Mouse (Mus musculus) ES-E14 (cell line): ENCODE results near the gene Akap7. TPM values are rescaled to one million over a fixed set of nuclear protein-coding genes. Genes with fewer than 3 reads are reported as not detected.

Experiments
- DNase-seq: peaks from one replicate; pipeline ENCODE4 v3.0.0-alpha.2; 2013; ENCODE audit warnings: low read depth, low spot score
- H3K27ac ChIP-seq: 2 replicates; pipeline ENCODE4 v1.5.1; 2012; ENCODE audit warnings: low read depth, mild to moderate bottlenecking, low read length, moderate library complexity, mixed read lengths; ENCODE audit not compliant: poor library complexity, insufficient read depth, severe bottlenecking
- H3K36me3 ChIP-seq: 2 replicates; pipeline ENCODE4 v1.6.1; 2012; ENCODE audit warnings: mild to moderate bottlenecking, low read length, moderate library complexity, mixed read lengths; ENCODE audit not compliant: control insufficient read depth, poor library complexity, insufficient read depth, severe bottlenecking
- H3K4me1 ChIP-seq, 2 experiments: fragments of 150-350 bp in 1 of 2; sonication (generic) in 1 of 2; 2 replicates each; pipeline ENCODE4 v1.6.1; 2012; ENCODE audit warnings: low read length in 2 of 2, mild to moderate bottlenecking in 1 of 2, mixed read lengths in 1 of 2; ENCODE audit not compliant: control insufficient read depth in 2 of 2, insufficient read depth in 2 of 2, poor library complexity in 1 of 2
- H3K4me3 ChIP-seq, 2 experiments: fragments of 150-350 bp in 1 of 2; sonication (generic) in 1 of 2; 2 replicates each; pipeline ENCODE4 v1.5.1; 2012; ENCODE audit warnings: low read length in 2 of 2, low read depth in 1 of 2, mild to moderate bottlenecking in 1 of 2, mixed read lengths in 1 of 2; ENCODE audit not compliant: insufficient read depth in 1 of 2, poor library complexity in 1 of 2, severe bottlenecking in 1 of 2
- H3K9ac ChIP-seq: 2 replicates; pipeline ENCODE4 v1.6.1; 2012; ENCODE audit warnings: low read depth, mild to moderate bottlenecking, low read length, mixed read lengths; ENCODE audit not compliant: poor library complexity, insufficient read depth, severe bottlenecking
- H3K9me3 ChIP-seq: fragments of 150-350 bp; sonication (generic); 2 replicates; pipeline ENCODE4 v1.6.1; 2012; ENCODE audit warnings: low read depth, mild to moderate bottlenecking, low read length; ENCODE audit not compliant: control insufficient read depth, insufficient read depth
- CHD2 ChIP-seq: IDR thresholded peaks from 2 replicates; pipeline ENCODE4 v1.6.1; 2014; ENCODE audit warnings: mild to moderate bottlenecking, low read depth, low read length, inconsistent platforms
- HCFC1 ChIP-seq: IDR thresholded peaks from 2 replicates; pipeline ENCODE4 v1.6.1; 2012; ENCODE audit warnings: low read length, inconsistent platforms, borderline replicate concordance; ENCODE audit not compliant: insufficient read depth
- MAFK ChIP-seq: IDR thresholded peaks from 2 replicates; pipeline ENCODE4 v1.6.1; 2014; ENCODE audit warnings: mild to moderate bottlenecking, low read depth, low read length, inconsistent platforms; ENCODE audit not compliant: insufficient read depth
- ZC3H11A ChIP-seq: IDR thresholded peaks from 2 replicates; pipeline ENCODE4 v1.6.1; 2012; ENCODE audit warnings: low read depth, mild to moderate bottlenecking, inconsistent platforms, low read length, borderline replicate concordance
- ZNF384 ChIP-seq: IDR thresholded peaks from 2 replicates; pipeline ENCODE4 v1.6.1; 2012; ENCODE audit warnings: low read depth, low read length, inconsistent platforms
- in situ Hi-C, 2 experiments: fragments of 600-800 bp; cut with MboI; formaldehyde crosslinking; loops; one replicate each; pipeline ENCODE4 v1.15.1; 2025; ENCODE audit warnings: low sequenced_read_pairs in 2 of 2, inconsistent platforms in 1 of 2; ENCODE audit not compliant: unreplicated experiment in 2 of 2
- total RNA-seq: library from RNA; depleted of rRNA; stranded (reverse); fragments of 300-350 nt; gene quantifications from 2 replicates; pipeline ENCODE4 v1.2.3, GENCODE M21; 2012; rRNA removed

The Akap7 gene
- total RNA-seq, 1 experiment, result 12.8 TPM

DNA sequence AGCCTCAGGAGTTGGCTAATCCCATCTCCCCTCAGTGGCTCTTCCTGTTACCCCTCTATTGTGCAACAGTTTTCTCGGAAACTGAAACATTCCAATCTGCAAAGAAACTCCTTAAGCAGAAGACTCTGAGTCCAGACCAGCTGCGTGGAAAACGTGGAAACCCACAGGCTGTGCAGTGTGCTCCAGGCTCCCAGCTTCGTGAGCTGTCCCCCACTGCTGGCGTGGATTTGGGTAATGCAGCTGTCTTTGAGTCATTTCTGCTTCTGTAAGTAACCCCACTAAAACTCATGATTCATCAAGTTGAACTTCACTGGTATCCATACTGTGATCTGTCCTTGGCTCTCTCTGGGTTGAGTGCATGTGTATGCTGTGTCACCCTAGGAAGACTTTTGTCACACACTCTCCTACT is 179.2 kb downstream of the Akap7 start:
- H3K9me3 ChIP-seq, result no peaks in the 10 kb centered on the region
- no peak for DNase-seq
- TF ChIP-seq MAFK (no peak), CHD2 (no peak), HCFC1 (no peak), ZNF384 (no peak), ZC3H11A (no peak)
- peaks cover 5 to 7% of the 10 kb centered on the region in 2 experiments; a peak in 2 of 4 replicates for H3K4me1 ChIP-seq
- H3K36me3 ChIP-seq, result no peaks in the 10 kb centered on the region
- H3K27ac ChIP-seq, result no peak overlapping the region
- no peak overlapping the region for H3K9ac ChIP-seq
- no peak overlapping the region for H3K4me3 ChIP-seq
- in situ Hi-C loops, result no loop called here

DNA sequence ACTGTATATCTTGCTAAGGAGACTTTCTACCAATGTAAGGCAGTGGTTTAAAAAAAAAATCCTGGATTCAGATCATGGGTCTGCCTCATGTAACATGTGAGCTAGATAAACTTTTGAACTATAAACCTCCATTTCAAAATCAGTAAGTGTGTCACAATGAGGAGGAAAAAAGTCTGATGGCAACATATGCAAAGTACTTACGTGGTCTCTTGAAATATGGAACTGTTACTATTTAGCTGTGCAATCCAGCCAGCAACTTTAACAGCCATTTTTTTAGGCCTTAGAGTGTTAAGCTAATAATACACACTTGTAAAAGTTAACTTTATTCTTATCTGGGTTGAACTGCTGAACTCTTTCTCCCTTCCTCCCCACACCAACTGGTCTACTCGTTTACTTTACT is 181.6 kb downstream of the Akap7 start:
- Histone ChIP-seq H3K36me3 (no peaks in the 10 kb centered on the region), H3K4me3 (no peak overlapping the region), H3K9ac (no peak overlapping the region), H3K27ac (no peak overlapping the region), H3K4me1 (peaks cover 7 to 11% of the 10 kb centered on the region in 2 experiments; a peak in 3 of 4 replicates), H3K9me3 (no peaks in the 10 kb centered on the region)
- no peak for DNase-seq
- in situ Hi-C loops, result no loop called here
- no peak for TF ChIP-seq CHD2

DNA sequence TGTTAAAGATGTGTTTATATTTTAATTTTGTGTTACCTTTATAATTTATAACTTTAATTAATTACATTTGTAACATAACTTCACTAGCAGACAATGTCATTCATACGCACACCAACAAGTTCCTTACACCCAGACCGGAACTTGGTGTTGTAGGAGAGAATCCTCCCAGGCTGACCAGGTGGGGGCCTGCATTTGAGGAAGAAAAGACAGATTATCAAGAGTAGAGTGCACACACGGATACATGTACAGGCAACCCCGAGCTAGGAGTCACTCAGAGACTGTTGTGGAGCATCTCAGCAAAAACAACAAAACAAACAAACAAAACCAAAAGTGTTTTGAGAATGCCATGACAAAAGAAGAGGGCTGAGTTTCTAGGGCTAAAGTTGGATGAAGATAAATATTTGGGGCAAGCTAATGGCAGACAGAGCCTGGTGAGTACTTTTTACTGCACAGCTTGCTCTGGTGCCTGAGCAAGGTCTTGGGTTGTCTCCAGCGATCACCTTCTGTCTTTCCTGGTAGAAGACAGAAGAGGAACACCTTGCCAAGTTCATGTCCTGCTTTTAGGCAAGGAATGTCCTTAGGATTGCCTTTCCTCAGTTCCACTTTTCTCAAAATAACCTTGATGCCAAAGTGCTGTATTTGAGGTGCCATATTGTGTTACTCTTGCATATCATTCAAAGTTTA is 186.7 kb downstream of the Akap7 start:
- in situ Hi-C loops, result no loop called here
- no peaks in the 10 kb centered on the region for H3K36me3 ChIP-seq
- no peak overlapping the region for H3K4me3 ChIP-seq
- peaks cover 0 to 27% of the 10 kb centered on the region in 2 experiments; a peak in 2 of 4 replicates for H3K4me1 ChIP-seq
- H3K9ac ChIP-seq, result no peak overlapping the region
- TF ChIP-seq HCFC1, result no peak
- TF ChIP-seq ZNF384, result no peak
- no peak for TF ChIP-seq MAFK
- no peak for TF ChIP-seq ZC3H11A
- no peak for TF ChIP-seq CHD2
- H3K9me3 ChIP-seq, result no peaks in the 10 kb centered on the region
- DNase-seq, result no peak
- no peak overlapping the region for H3K27ac ChIP-seq

Other genes starting within 250 kb of the Akap7 start
- 72.5 and 83.1 TPM in 2 replicates for gene Epb41l2, start 51.9 kb upstream of the Akap7 start, total RNA-seq
- not detected in 2 replicates for gene Smlr1, start 228.4 kb upstream of the Akap7 start, total RNA-seq